Mouse (Mus musculus) small intestine, adult 2 months (tissue): ENCODE data around the gene Cog7.

Experiments
- CTCF ChIP-seq: fragments of 200-500 bp; IDR thresholded peaks from 2 replicates; pipeline ENCODE4 v1.5.1; 2012; ENCODE audit warnings: low read depth, mild to moderate bottlenecking, control low read depth, inconsistent platforms, low read length, moderate library complexity, mixed read lengths; ENCODE audit not compliant: insufficient replicate concordance, insufficient read length; ENCODE audit errors: extremely low read depth
- POLR2A ChIP-seq: fragments of 200-500 bp; IDR thresholded peaks from 2 replicates; pipeline ENCODE4 v1.6.1; 2012; ENCODE audit warnings: low read depth, mild to moderate bottlenecking, control low read depth, inconsistent platforms, low read length, moderate library complexity

DNA sequence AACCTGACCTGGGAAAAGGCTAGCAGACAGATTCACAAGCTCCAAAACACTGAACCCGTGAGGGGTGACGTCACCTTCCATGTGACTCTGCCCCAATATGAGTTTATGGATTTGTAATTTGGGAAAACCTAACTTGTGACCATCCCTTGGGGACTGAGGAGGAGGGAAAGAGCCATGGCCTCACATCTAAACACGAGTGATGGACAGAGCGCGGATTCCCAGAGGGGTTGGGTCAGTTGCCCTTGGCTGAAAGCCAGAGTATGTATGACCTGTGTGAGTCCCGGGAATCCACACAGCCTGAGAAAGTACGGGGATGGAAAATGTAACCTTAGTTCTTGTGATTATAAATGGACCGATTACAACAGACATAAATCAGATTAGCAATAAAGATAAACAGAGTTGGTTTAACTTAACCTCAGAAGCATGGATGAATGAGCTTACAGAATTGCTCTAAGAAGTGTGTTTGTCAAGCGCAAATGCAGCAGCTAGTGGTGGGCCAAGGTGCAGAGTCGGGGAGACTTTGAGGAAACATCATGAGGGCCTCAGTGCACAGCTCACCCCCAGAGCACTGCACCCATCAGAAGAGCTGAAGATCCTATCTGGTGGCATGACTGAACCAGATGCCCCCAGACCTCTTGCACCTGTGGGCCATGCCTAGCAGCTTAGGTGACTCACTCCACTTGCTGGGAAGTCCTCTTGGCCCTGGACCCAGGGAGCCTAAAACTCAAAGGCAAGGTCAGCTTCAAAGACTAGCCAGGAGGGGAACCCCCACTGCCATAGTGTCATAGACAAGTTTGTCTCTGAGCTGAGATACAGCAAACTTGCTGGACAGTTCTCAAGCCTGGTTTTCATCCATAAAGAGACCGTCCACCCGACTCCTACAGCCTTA lies 45.4 kb downstream of the Cog7 start:
- TF ChIP-seq CTCF (no peak), POLR2A (no peak)
